ENCODE assay signal across 8 mouse cellular contexts in genomic region chr6:143152321-143152827, GRCm38 (mm10). TPM values are rescaled to one million over a fixed set of nuclear protein-coding genes. Genes with fewer than 3 reads are reported as not detected.
DNase-seq lines count a peak whose midpoint lies in the region; ATAC-seq lines count a peak whose summit lies in the region.
"Had no signal": no experiment of that assay in that cellular context is flagged by ENCODE, and none has a peak within 500 bp of the region (broad histone marks: within the 10 kb centered on the region; RNA-seq: fewer than 3 reads in every experiment).

No protein-coding gene starts in this region.

- no peak overlapping the region for H3K4me3 ChIP-seq in intestine, embryonic 15.5 days (replicated peaks)
- H3K4me3 ChIP-seq in liver, embryonic 12.5 days, result no peak overlapping the region

- WGBS in intestine, embryonic 15.5 days, result 40% methylated on average over 9 of the region's 9 CpGs
- 70% methylated on average over 9 of the region's 9 CpGs for WGBS in liver, embryonic 12.5 days (ENCODE audit: insufficient replicate concordance)

- H3K36me3 ChIP-seq in intestine, embryonic 15.5 days, result no peaks in the 10 kb centered on the region
- H3K36me3 ChIP-seq in liver, embryonic 12.5 days, result no peaks in the 10 kb centered on the region

- peak; percentile 61 for ATAC-seq in intestine, embryonic 15.5 days
- peak; percentile 52 for ATAC-seq in liver, embryonic 12.5 days
- ATAC-seq in CD4-positive, CD25-positive, alpha-beta regulatory T cell, adult 4 months, result no peak
- no peak for ATAC-seq in cerebellum, adult (ENCODE audit: insufficient number of reproducible peaks, low FRiP score, low TSS enrichment)

- peak; percentile 81 for DNase-seq in 3134 (ENCODE audit: extremely low read depth, insufficient read length, low spot score)
- DNase-seq in NIH3T3 (ENCODE audit: low read depth), result peak; percentile 97
- DNase-seq in frontal cortex, postnatal 36 days (ENCODE audit: low spot score in 2 of 2), result no peak
- DNase-seq: lung, postnatal 4 days had no signal

- H3K27ac ChIP-seq in intestine, embryonic 15.5 days, result 0 out of 2 replicates have a peak overlapping the region, but pooled peaks have one; percentile 11
- peak overlapping the region; percentile 40; the same call in 1 of the 2 replicates for H3K27ac ChIP-seq in liver, embryonic 12.5 days

- H3K27me3 ChIP-seq in intestine, embryonic 15.5 days (replicated peaks), result no peaks in the 10 kb centered on the region
- no peaks in the 10 kb centered on the region for H3K27me3 ChIP-seq in liver, embryonic 12.5 days (replicated peaks)

- H3K9ac ChIP-seq in intestine, embryonic 15.5 days, result no peak overlapping the region
- H3K9ac ChIP-seq in liver, embryonic 12.5 days, result no peak overlapping the region

- H3K4me1 ChIP-seq in intestine, embryonic 15.5 days (replicated peaks), result peaks cover 5% of the 10 kb centered on the region; the same call in 1 of the 2 replicates
- H3K4me1 ChIP-seq in liver, embryonic 12.5 days, result peaks cover 31% of the 10 kb centered on the region

- H3K9me3 ChIP-seq in intestine, embryonic 15.5 days, result no peaks in the 10 kb centered on the region
- no peaks in the 10 kb centered on the region for H3K9me3 ChIP-seq in liver, embryonic 12.5 days (replicated peaks)

- 0 out of 2 replicates have a peak overlapping the region, but pooled peaks have one; percentile 19 for H3K4me2 ChIP-seq in intestine, embryonic 15.5 days (replicated peaks)
- no peak overlapping the region for H3K4me2 ChIP-seq in liver, embryonic 12.5 days

RNA-seq across cellular contexts. Expression of gene Etnk1, which starts 14.6 kb away (rescaled TPM):
- polyA plus RNA-seq in intestine, embryonic 15.5 days (2015; fragmentation: Nextera tagmentation; extraction: Ambion mirVana), result 17.9 and 18.6 TPM in 2 replicates
- 17.4 and 17.5 TPM in 2 replicates for polyA plus RNA-seq in liver, embryonic 12.5 days (2016; fragmentation: Nextera tagmentation; extraction: Ambion mirVana)
- 10 to 100 TPM; 24.4 to 38.9 TPM for polyA plus RNA-seq in CD4-positive, CD25-positive, alpha-beta regulatory T cell, adult 4 months (2017; shearing (Covaris generic))

RNA-seq across cellular contexts. Expression of gene C2cd5, which starts 52.4 kb away (rescaled TPM):
- 19.8 and 22.0 TPM in 2 replicates for polyA plus RNA-seq in intestine, embryonic 15.5 days (2015; fragmentation: Nextera tagmentation; extraction: Ambion mirVana)
- polyA plus RNA-seq in liver, embryonic 12.5 days (2016; fragmentation: Nextera tagmentation; extraction: Ambion mirVana), result 22.2 and 22.7 TPM in 2 replicates
- polyA plus RNA-seq in CD4-positive, CD25-positive, alpha-beta regulatory T cell, adult 4 months (2017; shearing (Covaris generic)), result 100 to 1,000 TPM in 1 of 2 experiments, 10 to 100 TPM in 1; 68.3 to 103 TPM

Comparison
In these comparisons a context has a peak if more than half of its experiments do, and no peak if none do; other contexts are left out.
1. DNase-seq: peak in 3134 (single experiment) and NIH3T3 (single experiment); none in frontal cortex, postnatal 36 days (0 of 2).
2. ATAC-seq: peak in intestine, embryonic 15.5 days (single experiment) and liver, embryonic 12.5 days (single experiment); none in CD4-positive, CD25-positive, alpha-beta regulatory T cell, adult 4 months (single experiment) and cerebellum, adult (single experiment).